Mouse (Mus musculus) intestine, postnatal 0 days (tissue): Measurements from ENCODE around the gene Nrp2. TPM values are rescaled to one million over a fixed set of nuclear protein-coding genes. Genes with fewer than 3 reads are reported as not detected.

Experiments used
- ATAC-seq: fragments of 200-750 bp; cut with Nextera tagmentation; 2 replicates; pipeline ENCODE4 v1.8.0; 2017; ENCODE audit warnings: mild to moderate bottlenecking, moderate TSS enrichment, moderate library complexity
- H3K27ac ChIP-seq: fragments of 300-500 bp; sonication (generic); 2 replicates; pipeline ENCODE4 v1.5.1; 2014; ENCODE audit warnings: mild to moderate bottlenecking, low read depth, low read length, moderate library complexity
- H3K27me3 ChIP-seq: fragments of 300-500 bp; sonication (generic); replicated peaks from 2 replicates; pipeline ENCODE4 v1.6.1; 2014; ENCODE audit warnings: low read length, mixed read lengths; ENCODE audit not compliant: control insufficient read depth, insufficient read depth
- H3K36me3 ChIP-seq: fragments of 300-500 bp; sonication (generic); 2 replicates; pipeline ENCODE4 v1.6.1; 2014; ENCODE audit warnings: mild to moderate bottlenecking, moderate library complexity; ENCODE audit not compliant: control insufficient read depth, insufficient read depth
- H3K4me1 ChIP-seq: fragments of 300-500 bp; sonication (generic); replicated peaks from 2 replicates; pipeline ENCODE4 v1.6.1; 2014; ENCODE audit warnings: antibody characterized with exemption, low read length, mixed read lengths; ENCODE audit not compliant: control insufficient read depth, insufficient read depth
- H3K4me2 ChIP-seq: fragments of 300-500 bp; sonication (generic); replicated peaks from 2 replicates; pipeline ENCODE4 v1.6.1; 2014; ENCODE audit warnings: low read depth, mild to moderate bottlenecking, moderate library complexity
- H3K4me3 ChIP-seq: fragments of 300-500 bp; sonication (generic); 2 replicates; pipeline ENCODE4 v1.5.1; 2014; ENCODE audit warnings: low read depth, low read length
- H3K9ac ChIP-seq: fragments of 300-500 bp; sonication (generic); 2 replicates; pipeline ENCODE4 v1.6.1; 2014; ENCODE audit warnings: mild to moderate bottlenecking, low read depth, low read length
- H3K9me3 ChIP-seq: fragments of 300-500 bp; sonication (generic); 2 replicates; pipeline ENCODE4 v1.6.1; 2016; ENCODE audit warnings: mixed run types; ENCODE audit not compliant: control insufficient read depth
- CTCF ChIP-seq: sonication (generic); IDR thresholded peaks from 2 replicates; pipeline ENCODE4 v1.5.1; 2016; ENCODE audit warnings: low read depth, mild to moderate bottlenecking, control low read depth, antibody characterized with exemption, moderate library complexity
- WGBS: fragments of 180-500 bp; shearing (Covaris S2); extraction: QIAGEN DNeasy Blood & Tissue Kit; methylation state at CpG from one replicate; pipeline ENCODE4 v1.1.7; 2014; 5-methylcytosine and 5-hydroxymethylcytosine counted together
- polyA plus RNA-seq: library from polyadenylated mRNA; unstranded; fragments of >200 nt; fragmentation: Nextera tagmentation; extraction: Ambion mirVana; gene quantifications from 2 replicates; pipeline ENCODE4 v1.2.1, GENCODE M21; 2015

Nrp2 gene
- polyA plus RNA-seq, 1 experiment from 2014 or later = 11.7 TPM

GRCm38 (mm10) chr1:62831725-62832455 lies 128.8 kb downstream of the Nrp2 start:
- no peak for TF ChIP-seq CTCF
- no peak overlapping the region for H3K4me3 ChIP-seq
- no peaks in the 10 kb centered on the region for H3K27me3 ChIP-seq
- no peak overlapping the region for H3K4me2 ChIP-seq
- WGBS = 73% methylated on average over 6 of the region's 6 CpGs
- H3K9ac ChIP-seq = no peak overlapping the region
- H3K27ac ChIP-seq = no peak overlapping the region
- H3K36me3 ChIP-seq = no peaks in the 10 kb centered on the region
- ATAC-seq = no peak
- H3K4me1 ChIP-seq = no peaks in the 10 kb centered on the region
- no peaks in the 10 kb centered on the region for H3K9me3 ChIP-seq

GRCm38 (mm10) chr1:62833356-62833755 lies 130.3 kb downstream of the Nrp2 start:
- Histone ChIP-seq H3K9me3 (no peaks in the 10 kb centered on the region), H3K4me1 (no peaks in the 10 kb centered on the region), H3K4me2 (no peak overlapping the region), H3K9ac (no peak overlapping the region), H3K27ac (no peak overlapping the region), H3K4me3 (no peak overlapping the region), H3K36me3 (no peaks in the 10 kb centered on the region), H3K27me3 (no peaks in the 10 kb centered on the region)
- TF ChIP-seq CTCF = no peak
- ATAC-seq = no peak
- 94% methylated on average over 1 of the region's 1 CpGs for WGBS

GRCm38 (mm10) chr1:62834443-62835185 lies 131.5 kb downstream of the Nrp2 start:
- 63% methylated on average over 1 of the region's 1 CpGs for WGBS
- Histone ChIP-seq H3K4me2 (no peak overlapping the region), H3K9me3 (no peaks in the 10 kb centered on the region), H3K27ac (no peak overlapping the region), H3K4me3 (no peak overlapping the region), H3K4me1 (no peaks in the 10 kb centered on the region), H3K27me3 (no peaks in the 10 kb centered on the region), H3K9ac (no peak overlapping the region), H3K36me3 (no peaks in the 10 kb centered on the region)
- ATAC-seq = no peak
- no peak for TF ChIP-seq CTCF

GRCm38 (mm10) chr1:62838083-62838482 lies 135.0 kb downstream of the Nrp2 start:
- no peak for TF ChIP-seq CTCF
- H3K27ac ChIP-seq = no peak overlapping the region
- no peak overlapping the region for H3K4me2 ChIP-seq
- no peaks in the 10 kb centered on the region for H3K4me1 ChIP-seq
- H3K9me3 ChIP-seq = no peaks in the 10 kb centered on the region
- no peak overlapping the region for H3K9ac ChIP-seq
- no peaks in the 10 kb centered on the region for H3K27me3 ChIP-seq
- H3K4me3 ChIP-seq = no peak overlapping the region
- no peaks in the 10 kb centered on the region for H3K36me3 ChIP-seq
- ATAC-seq = no peak
- 88% methylated on average over 3 of the region's 3 CpGs for WGBS

GRCm38 (mm10) chr1:62838631-62839030 lies 135.5 kb downstream of the Nrp2 start:
- no peak overlapping the region for H3K9ac ChIP-seq
- no peaks in the 10 kb centered on the region for H3K9me3 ChIP-seq
- TF ChIP-seq CTCF = no peak
- H3K27me3 ChIP-seq = no peaks in the 10 kb centered on the region
- 71% methylated on average over 2 of the region's 2 CpGs for WGBS
- no peak overlapping the region for H3K4me3 ChIP-seq
- no peak for ATAC-seq
- H3K27ac ChIP-seq = no peak overlapping the region
- H3K36me3 ChIP-seq = no peaks in the 10 kb centered on the region
- H3K4me2 ChIP-seq = no peak overlapping the region
- no peaks in the 10 kb centered on the region for H3K4me1 ChIP-seq

- Histone ChIP-seq H3K4me3 (no peak overlapping the region), H3K27me3 (no peaks in the 10 kb centered on the region), H3K4me1 (no peaks in the 10 kb centered on the region), H3K36me3 (no peaks in the 10 kb centered on the region), H3K9ac (no peak overlapping the region), H3K27ac (no peak overlapping the region), H3K9me3 (no peaks in the 10 kb centered on the region), H3K4me2 (no peak overlapping the region)
- 78% methylated on average over 4 of the region's 4 CpGs for WGBS
- ATAC-seq = no peak
- TF ChIP-seq CTCF = no peak
These were observed 140.1 kb downstream of the Nrp2 start for GRCm38 (mm10) chr1:62843215-62843614.
